Mouse (Mus musculus) left cerebral cortex, postnatal 10 days (tissue): Measurements from ENCODE around the gene Cyfip2. TPM values are rescaled to one million over a fixed set of nuclear protein-coding genes. Genes with fewer than 3 reads are reported as not detected.
A peak's percentile ranks its signal among the peaks of the same experiment; 100 is the strongest.

ENCODE experiments used
- DNase-seq, 2 experiments: peaks; one replicate each; pipeline ENCODE4 v3.0.0; 2021 to 2022; ENCODE audit warnings: low spot score in 2 of 2, mixed read lengths in 1 of 2; ENCODE audit errors: extremely low spot score in 1 of 2
- intact Hi-C: fragments of 180-260 bp; cut with DNase I; formaldehyde crosslinking; loops from one replicate; pipeline ENCODE4 v1.15.1; 2025
- total RNA-seq, 2 experiments: library from RNA; stranded (reverse); gene quantifications; 2 replicates each; pipeline ENCODE4 v1.2.3; 2021

Cyfip2 gene
- total RNA-seq, 2 experiments from 2014 or later: 303 to 311 TPM

DNA sequence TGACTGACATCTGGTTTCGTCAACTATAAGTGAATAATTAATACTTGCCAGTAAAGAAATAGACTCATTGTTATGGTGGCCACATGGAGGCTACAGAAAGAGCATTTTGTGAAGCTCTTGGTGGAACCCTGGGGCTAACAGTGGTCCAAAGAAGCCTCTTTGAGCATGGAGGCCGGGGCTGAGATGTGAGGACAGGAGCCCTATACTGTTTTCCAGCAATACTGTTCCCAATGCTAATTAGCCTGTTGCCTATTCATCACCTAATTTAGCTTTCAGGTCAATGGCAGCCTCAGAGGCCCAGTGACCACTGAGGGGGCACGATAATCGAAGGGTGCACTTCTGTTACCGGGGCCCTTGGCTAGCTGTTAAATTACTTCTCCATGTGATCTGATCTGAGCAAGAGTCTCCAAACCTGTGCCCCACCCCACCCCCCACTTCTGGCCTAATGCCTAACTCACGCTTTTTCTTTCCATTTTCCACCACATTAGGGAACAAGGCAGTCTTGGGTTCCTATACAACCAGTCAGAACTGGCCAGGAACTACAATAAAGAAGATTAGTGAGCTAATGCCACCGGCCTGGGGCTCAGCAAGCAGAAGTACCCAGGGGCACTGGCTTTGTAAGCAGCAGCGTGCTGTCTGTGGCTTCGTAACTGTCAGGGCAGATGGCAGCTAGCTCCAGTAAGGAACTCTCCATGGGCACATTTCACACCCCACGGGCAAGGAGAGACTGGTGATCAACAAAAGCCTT lies 2.7 kb downstream of the Cyfip2 start:
- no peak for DNase-seq
- intact Hi-C loops: loop anchor here (2.0 kb wide), 1 partner anchor 127 kb away; the partner anchor contains the start of gene Med7

DNA sequence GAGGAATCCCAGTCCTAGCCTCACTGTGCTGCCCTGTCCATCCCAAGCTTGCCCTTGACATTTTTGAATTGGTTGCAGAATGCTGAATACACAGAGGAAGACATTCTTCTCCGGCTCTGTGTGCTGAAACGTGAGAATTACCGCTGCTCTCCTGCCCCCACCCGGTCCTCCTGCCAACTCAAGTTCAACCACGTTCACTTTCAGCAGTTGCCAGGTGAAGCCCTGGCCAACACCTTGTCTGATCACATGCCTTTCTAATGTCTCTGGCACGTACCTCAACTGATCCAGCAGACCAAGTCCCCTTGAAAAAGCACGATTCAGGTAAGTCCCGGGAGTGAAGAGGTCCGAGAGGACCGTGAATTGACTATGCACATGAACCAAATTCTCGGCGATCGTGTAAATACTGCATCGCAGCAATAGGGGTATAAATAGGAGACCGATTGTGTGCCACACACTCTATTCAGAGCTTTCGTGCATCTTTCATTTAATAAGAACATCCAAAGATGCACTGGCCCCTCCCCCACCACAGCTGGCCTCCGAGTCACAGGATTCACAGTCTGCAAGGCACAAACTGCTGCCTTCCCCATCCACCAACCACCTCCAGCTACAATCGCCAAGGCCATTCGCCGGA lies 3.4 kb downstream of the Cyfip2 start:
- peak in 1 of 2 experiments; percentile 69 for DNase-seq
- intact Hi-C loops: loop anchor here (2.0 kb wide), 1 partner anchor 128 kb away; the partner anchor contains the start of gene Med7

DNA sequence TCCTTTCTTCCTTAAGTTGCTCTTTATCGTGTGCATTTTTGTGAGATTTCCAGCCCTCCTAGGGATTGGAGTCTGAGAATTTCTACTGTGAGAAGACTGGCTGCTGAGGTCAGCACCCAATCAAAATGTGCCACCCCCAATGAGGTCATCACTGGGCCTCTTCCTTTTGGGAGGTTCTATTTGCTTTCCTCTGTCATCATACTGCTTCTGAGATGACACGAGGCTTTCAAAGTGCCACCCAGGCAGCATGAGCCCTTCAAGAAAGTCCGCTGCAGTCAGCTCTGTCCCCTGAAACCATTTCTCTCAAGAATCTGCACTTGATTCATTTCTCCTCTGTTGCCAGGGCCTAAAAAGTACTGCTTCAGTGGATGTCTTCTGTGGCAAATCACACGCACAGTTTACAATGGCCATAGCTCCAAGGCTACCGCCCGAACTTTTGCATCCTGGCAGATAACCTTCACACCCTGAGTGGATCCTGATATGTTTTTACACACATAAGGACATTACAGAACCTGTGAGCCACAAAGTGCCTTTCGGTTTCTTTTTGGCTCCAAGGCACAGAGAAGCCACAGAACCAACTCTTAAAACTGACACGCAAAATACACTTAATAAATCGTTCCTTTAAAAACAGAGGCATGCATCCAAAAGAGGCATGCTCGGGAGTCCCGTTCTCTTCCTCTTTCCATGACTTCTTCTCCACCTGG lies 4.2 kb downstream of the Cyfip2 start:
- no peak for DNase-seq
- intact Hi-C loops: loop anchor here (2.0 kb wide), 1 partner anchor 128 kb away; the partner anchor contains the start of gene Med7

DNA sequence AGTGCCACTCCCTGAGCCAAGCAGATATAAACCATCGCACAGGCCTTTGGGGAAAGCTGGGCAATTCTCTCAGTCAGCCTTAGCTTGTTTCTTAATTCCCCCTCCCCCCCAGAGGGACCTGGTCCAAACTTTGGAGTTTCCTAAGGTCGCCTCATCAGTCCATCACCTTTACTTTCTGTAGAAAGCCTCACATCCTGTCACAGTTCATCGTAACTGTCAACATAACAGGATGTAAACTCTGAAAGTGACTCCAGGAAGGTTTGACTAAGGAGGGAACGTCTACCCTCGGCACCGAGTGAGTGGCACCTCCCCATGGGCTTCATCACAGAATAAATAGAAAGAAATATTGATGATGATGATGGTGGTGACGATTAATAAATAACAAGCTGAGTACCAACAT lies 4.9 kb downstream of the Cyfip2 start:
- intact Hi-C loops: loop anchor here (2.0 kb wide), 1 partner anchor 129 kb away; the partner anchor contains the start of gene Med7
- DNase-seq: no peak

DNA sequence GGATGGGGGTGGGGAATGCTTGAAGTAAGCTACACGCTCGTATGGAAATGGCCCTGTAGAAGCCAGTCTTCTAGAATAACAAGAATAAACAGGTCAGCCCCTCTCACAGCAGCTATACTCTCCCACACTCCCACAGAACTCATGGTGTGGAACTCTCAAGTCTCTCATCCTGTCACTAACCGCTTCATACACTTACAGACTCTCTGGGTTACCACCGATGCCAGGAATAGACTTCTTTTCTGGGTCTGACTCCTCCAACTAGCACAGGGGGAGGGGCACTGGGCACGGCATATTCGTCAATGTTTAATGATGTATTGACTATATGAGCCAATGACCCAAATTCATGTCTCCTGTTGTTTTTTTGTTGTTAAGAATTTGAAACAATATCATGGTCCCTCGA lies 5.9 kb downstream of the Cyfip2 start:
- no peak for DNase-seq
- intact Hi-C loops: no loop called here

DNA sequence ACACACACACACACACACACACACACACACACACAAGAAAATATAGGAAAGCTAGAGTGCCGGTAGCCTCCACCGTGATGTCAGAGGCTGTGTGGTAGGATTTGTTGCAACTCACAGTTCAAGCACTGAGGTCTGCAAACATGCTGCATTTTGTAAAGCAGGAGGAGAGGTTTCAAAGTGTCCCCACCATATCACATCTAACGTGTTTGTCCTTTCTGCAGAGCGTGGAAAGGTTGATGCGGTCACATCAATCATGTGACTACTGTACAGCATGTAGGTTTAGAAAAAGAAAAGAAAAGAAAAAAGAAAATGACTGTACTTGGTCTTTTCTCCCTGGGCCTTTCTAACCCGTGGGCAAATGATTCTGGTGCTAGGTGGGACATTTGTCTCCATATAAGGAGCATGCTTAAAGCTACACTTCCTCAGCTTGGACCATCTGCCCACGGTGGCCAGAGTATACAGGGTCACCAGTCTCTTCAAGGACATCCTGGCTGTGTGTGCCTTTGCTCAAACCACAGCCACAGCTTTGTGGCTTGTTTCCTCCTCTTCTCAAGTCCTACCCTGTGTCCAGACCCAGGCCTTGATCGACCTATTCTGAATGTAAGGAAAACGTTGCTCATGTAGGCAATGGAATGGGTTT lies 6.7 kb downstream of the Cyfip2 start:
- intact Hi-C loops: no loop called here
- DNase-seq: no peak

DNA sequence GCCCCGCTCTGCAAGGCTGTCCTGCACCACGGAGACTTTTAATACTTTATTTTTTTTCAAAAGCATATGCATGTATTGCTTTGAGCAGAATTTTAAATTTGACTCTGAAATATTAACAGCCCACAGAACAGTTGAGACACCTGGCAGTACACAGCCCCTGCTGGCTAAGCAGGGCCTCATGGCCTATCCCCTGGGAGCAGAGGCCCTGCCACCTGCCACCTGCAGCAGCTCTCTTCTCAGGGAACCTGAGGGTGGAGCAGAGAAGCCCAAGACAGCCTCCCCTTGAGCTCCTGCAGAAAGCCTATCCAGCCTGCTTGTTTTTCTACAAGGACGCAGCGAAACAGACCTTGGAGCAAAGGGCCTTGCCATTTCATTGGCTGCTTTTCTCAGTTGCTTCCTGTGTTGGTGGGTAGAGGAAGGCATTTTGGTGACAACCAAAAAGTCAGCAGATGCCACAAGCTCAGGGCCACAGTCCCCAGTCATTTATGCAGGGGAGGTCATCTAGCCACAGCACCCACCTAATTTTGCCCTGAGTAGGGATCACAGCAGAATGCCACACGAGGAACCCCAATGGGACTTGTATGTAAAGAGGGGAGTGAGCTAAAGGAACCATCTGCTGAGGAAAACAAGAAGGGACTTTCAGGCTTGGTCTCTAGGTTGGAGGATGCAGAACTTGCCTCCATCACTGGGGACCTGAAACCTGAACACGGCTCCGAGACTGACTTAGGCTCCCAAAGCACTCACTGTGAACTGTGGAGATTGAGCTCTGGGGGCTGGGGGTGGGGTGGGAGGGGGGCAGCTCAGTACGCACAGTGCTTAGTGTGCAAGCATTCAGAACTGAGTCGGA lies 7.6 kb downstream of the Cyfip2 start:
- intact Hi-C loops: no loop called here

DNA sequence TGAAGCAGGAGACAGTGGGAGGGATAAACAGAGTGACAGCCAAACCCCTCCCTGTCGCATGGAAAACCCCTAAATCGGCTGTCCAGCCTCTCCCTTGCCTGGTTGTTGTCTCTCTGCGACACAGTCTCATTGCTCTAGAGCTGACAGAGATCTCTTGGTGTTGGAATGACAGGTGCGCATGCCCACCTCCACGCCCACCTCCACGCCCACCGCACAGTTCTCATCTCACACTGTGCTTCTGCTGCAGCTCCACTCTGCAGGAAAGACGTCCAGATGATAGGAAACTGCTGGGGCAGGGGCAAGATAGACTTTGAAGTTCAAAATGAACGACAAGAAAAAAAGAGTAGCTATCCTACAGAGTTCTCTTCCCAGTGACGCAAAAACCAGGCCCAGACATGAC lies 8.6 kb downstream of the Cyfip2 start:
- no peak for DNase-seq
- intact Hi-C loops: no loop called here

More for the DNA sequence above, 7.6 kb downstream of the Cyfip2 start:
- DNase-seq: no peak

DNA sequence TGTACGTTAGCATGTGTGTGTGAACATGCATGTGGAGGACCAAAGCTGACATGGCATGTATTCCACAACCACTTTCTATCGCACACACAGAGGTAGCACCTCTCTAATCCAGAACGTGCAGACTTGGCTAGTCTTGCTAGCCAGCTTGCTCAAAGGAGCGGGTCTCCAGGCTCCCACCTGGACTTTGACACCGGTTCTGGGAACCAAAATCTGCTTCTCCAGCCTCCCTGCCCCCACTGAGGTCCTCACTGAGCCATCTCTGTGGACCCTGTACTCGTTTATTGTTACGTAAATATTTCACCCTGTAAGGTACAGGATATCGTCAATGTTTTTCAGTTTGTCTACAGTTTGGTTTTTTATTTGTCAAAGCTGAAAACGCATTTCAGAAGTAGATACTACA lies 10.2 kb downstream of the Cyfip2 start:
- DNase-seq: no peak
- intact Hi-C loops: no loop called here

DNA sequence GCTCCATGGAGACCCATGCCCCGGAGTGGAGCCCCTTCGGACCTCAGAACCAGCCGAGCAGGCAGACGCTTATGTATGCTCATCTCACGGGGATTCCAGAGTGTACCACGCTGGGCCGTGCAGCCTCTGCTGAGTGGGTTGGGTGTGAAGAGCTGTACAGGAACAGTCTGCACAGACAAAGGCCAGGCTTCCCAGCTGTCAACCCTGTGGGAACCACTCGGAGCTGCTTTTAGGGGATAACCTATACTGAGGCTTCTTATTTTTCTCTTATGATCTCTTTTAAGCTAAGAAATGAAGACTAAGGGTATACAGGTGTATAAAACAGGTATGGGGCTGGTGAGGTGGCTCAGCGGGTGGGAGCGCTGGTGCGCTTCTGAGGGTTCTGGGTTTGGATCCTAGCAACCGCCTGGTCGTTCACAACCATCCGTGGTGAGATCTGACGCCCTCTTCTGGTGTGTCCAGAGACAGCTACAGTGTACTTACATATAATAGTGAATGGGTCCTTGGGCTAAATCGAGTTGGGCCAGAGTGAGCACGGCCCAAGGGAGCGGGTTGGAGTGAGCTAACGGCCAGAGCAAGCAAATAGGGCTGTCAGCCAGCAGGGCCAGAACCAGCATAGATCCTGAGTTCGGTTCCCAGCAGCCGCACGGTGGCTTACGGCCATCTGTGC lies 10.9 kb downstream of the Cyfip2 start:
- intact Hi-C loops: no loop called here
- peak in 1 of 2 experiments; percentile 39 for DNase-seq

DNA sequence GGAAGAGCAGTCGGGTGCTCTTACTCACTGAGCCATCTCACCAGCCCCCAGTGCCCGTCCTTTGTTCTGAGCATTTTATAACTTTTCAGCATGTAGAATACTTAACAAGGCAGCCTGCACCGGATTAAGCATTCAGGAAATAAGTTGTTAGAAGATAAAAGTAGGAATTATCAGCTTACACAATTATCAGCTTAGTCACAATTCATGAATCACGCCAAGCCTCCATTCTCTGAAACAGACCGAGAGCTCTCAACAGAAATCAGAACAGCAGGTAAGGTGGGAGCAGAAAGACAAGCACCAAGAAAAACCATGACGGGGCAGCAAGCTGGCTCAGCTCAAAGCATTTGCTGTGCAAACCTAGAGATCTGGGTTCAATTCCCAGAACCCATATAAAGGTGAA lies 12.8 kb downstream of the Cyfip2 start:
- DNase-seq: no peak
- intact Hi-C loops: no loop called here

DNA sequence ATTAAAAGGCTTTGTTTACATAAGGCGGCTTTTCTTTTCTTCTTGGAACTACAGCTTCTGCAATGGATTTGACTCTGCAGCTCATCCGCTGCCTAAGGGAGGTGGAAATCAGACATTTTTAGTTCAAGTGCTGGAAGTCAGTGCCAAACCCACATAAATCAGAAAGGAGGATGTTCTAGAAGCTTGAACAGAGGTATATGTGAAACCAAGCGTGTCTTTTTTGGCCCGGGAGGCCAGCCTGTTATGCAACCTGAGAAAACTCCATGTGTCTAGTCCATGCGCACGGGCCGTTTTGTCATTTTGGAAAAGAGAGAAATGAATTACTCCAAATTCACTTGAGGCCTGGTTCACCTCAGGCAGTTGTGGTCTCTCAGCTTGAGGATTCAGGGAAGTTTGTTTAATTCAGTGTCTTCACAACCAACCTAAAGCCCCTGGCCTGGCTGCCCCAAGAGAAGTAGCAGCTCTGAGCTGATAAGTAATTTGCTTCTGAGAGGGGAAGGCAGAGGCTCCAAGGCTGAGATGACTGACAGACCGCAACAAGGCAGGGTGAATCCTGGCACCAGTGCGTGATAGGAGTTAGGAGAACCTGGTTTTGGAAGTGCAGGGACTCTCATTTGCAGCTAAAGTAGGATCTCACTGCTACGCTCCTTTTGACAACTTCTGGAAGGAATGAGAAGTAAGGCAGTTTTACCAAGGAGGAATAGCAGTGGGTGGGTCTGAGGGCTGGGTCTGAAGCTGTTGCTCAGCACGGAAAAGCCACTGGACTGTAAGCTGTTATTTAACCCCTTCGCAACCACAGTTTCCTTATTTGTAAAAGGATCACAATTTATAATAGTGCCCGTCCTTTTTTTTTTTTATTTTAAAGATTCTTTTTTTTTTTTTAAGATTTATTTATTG lies 13.5 kb downstream of the Cyfip2 start:
- intact Hi-C loops: no loop called here
- no peak for DNase-seq

DNA sequence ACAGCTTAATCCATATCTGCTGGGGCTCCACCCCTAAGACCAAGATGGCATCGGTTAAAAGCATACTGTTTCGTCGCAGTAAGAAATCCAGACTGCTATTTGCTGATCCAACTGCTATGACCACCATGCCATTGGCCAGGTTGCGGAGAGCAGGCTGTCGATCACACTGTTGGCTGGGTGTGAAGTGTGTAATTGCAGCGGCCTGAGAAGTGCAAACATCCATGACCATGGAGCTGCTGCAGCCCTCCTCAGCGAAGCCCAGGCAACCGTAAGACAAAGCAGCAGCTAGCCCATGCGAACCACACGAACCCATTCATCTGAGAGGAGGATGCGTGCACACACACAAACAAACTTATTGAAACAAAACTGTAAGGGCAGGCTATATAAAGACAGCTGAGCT lies 18.3 kb downstream of the Cyfip2 start:
- intact Hi-C loops: no loop called here
- no peak for DNase-seq

DNA sequence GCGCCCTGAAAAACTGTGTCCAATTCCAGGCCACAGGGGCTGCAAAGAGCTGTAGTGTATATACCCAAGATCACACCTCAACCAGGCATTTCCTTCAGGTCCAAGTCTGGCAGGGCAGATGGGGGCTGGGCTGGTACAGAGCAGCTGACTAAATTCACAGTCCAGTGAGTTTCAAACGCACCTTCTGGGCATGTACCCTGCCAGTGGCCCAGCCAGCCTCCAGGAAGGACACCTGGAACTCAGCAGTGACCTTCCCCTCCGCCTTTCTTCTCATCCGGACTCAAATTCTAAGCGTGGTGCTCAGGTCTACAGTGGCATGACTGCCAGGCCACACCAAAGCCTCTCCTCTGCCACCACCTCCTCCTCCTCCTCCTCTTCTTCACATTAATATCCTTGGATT lies 19.2 kb downstream of the Cyfip2 start:
- DNase-seq: no peak
- intact Hi-C loops: no loop called here

DNA sequence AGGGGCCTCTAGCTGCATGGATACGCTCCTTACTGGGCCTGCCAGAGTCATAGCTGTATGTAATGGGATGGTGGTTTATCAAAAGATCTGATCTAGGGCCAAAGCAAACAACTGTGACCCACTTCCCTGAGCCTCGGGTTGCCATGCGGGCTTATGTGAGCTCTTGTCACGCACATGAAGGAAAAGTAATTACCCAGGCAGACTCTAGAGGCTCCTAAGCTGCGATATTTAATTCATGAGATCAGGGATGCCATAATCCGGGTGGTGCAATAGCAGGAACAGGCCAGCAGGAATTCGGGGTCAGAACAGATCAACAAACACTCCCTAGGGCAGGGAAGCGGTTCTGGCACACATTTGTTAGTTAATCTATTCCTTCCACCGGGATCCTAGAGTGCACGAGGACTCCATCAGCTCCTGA lies 21.7 kb downstream of the Cyfip2 start:
- no peak for DNase-seq
- intact Hi-C loops: no loop called here

DNA sequence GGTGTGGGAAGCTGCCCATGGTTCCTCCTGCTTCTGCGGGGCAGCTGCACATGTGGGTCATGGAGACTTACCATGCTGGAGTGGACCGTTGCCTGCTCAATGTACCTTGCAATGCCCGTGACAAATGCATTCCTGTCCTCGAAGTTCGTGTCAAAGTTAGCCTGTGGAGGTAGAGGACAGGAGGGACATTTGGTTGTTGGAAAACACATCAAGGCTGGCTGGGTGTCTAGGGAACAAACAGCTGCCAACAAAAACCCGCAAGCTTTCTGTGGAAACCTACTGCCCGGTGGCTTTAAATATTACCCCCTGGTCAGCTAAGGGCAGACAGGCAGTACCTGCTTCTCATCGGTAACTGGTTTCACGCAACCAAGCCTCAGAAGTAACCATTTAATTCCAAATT lies 23.1 kb downstream of the Cyfip2 start:
- DNase-seq: no peak
- intact Hi-C loops: no loop called here

DNA sequence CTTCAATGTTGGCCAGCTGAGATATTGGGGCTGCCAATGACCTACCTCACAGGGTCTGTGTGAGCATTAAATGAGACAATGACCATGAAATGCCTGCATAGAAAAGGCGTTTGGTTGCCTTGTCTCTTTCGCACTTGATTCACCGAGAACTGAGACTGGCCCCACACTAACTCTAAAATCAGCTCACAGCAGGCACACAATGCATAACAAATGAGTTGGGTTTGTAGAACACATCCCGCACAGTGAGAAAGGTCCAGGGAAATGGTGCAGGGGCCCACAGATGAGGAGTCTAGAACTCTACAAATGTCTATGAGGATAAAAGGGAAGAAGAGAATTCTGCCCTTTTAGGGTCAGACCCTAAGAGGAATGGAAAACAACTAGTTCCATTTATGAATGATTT lies 23.6 kb downstream of the Cyfip2 start:
- intact Hi-C loops: no loop called here
- DNase-seq: no peak
